Mouse (Mus musculus) megakaryocyte progenitor cell, adult 5-6 weeks (primary cell): ENCODE data around the gene Spaca6. TPM values are rescaled to one million over a fixed set of nuclear protein-coding genes. Genes with fewer than 3 reads are reported as not detected.

ENCODE experiments used
- ATAC-seq: replicated peaks from 2 replicates; pipeline ENCODE4 v1.8.0; 2016; ENCODE audit warnings: mild to moderate bottlenecking, moderate TSS enrichment, inconsistent platforms; ENCODE audit not compliant: poor library complexity
- total RNA-seq, 2 experiments: library from RNA; stranded (forward) in 1 of 2; stranded (reverse) in 1 of 2; fragments of 157-497, 149-512 nt in 1 of 2; fragments of 200-1000 nt in 1 of 2; gene quantifications; 2 replicates each; pipeline versions ENCODE4 v1.2.3 to v1.2.4; 2015 to 2017

Gene Spaca6
- total RNA-seq (2015) (1.1 and 3.4 TPM in 2 replicates), total RNA-seq (2017) (1.0 and 1.5 TPM in 2 replicates)

GRCm38 (mm10) chr17:17826751-17827657, at the start of gene Spaca6:
TSS of gene Spaca6 (plus strand) at chr17:17827158.
- ATAC-seq: peak; percentile 40

GRCm38 (mm10) chr17:17790866-17791630, 35.9 kb upstream of the Spaca6 start:
- ATAC-seq: no peak

GRCm38 (mm10) chr17:17792578-17792977, 34.4 kb upstream of the Spaca6 start:
- ATAC-seq: no peak

GRCm38 (mm10) chr17:17795527-17795926, 31.4 kb upstream of the Spaca6 start:
- 0 out of 2 replicates have a peak, but pooled peaks have one; percentile 42 for ATAC-seq

GRCm38 (mm10) chr17:17823612-17824336, 3.2 kb upstream of the Spaca6 start:
- ATAC-seq: no peak

- ATAC-seq: no peak
These were observed 902 bp upstream of the Spaca6 start for GRCm38 (mm10) chr17:17825921-17826591.

- peak; percentile 36 for ATAC-seq
These were observed 766 bp downstream of the Spaca6 start for GRCm38 (mm10) chr17:17827658-17828190.

GRCm38 (mm10) chr17:17828191-17828981, 1.4 kb downstream of the Spaca6 start:
- ATAC-seq: no peak

- ATAC-seq: no peak
These were observed 2.3 kb downstream of the Spaca6 start for GRCm38 (mm10) chr17:17829052-17829785.

- no peak for ATAC-seq
These were observed 3.0 kb downstream of the Spaca6 start for GRCm38 (mm10) chr17:17829816-17830535.

- no peak for ATAC-seq
These were observed 3.8 kb downstream of the Spaca6 start for GRCm38 (mm10) chr17:17830731-17831130.

GRCm38 (mm10) chr17:17834896-17835295, 7.9 kb downstream of the Spaca6 start:
- no peak for ATAC-seq

GRCm38 (mm10) chr17:17836101-17836500, 9.1 kb downstream of the Spaca6 start:
- ATAC-seq: no peak

- ATAC-seq: no peak
These were observed 10.5 kb downstream of the Spaca6 start for GRCm38 (mm10) chr17:17837426-17837825.

GRCm38 (mm10) chr17:17837919-17838701, 11.2 kb downstream of the Spaca6 start:
- peak; percentile 93 for ATAC-seq

- no peak for ATAC-seq
These were observed 12.3 kb downstream of the Spaca6 start for GRCm38 (mm10) chr17:17839276-17839675.

GRCm38 (mm10) chr17:17840796-17841195, 13.8 kb downstream of the Spaca6 start:
- ATAC-seq: no peak
